Mouse (Mus musculus) mouse trophoblast stem cell (cell line): ENCODE data around the gene Wdcp.
"Not testable (repeated sequence)": the region's sequence is repeated elsewhere in the genome, so short reads cannot be mapped to it uniquely, and the experiment has no call there.

Experiments
- in situ Hi-C, 2 experiments: fragments of 300-500 bp; cut with MseI, MboI; formaldehyde crosslinking; loops; 2 replicates in 1 of 2; 3 replicates in 1 of 2; pipeline ENCODE4 v1.15.1; 2025

The Wdcp gene

GRCm38 (mm10) chr12:4842890-4843597, at the start of gene Wdcp:
Gene Wdcp (plus strand): TSS chr12:4843303.
- in situ Hi-C loops, result no loop called here

GRCm38 (mm10) chr12:4793718-4794117, 49.4 kb upstream of the Wdcp start:
- in situ Hi-C loops, result no loop called here

- in situ Hi-C loops, result not testable (repeated sequence)
Measured at GRCm38 (mm10) chr12:4797471-4797870, 45.6 kb upstream of the Wdcp start.

DNA sequence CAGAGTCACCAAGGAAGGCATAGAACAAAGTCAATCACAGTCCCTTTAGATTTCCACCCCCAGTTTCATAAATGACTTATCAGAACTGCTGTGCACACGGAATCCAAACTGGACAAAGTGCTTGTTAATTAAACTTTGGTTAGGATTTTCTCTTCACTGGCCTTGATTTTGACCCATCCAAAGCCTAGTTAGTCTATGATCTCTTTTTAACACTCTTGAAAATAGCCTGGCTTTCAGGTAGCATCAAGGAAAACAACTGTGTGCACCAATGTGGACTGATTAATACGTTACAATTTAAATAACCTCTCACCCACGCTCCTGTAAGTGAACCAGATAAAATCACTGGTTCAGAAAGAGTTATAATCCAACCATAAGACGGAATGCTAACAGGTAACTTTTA, 32.1 kb upstream of the Wdcp start:
- in situ Hi-C loops, result no loop called here

DNA sequence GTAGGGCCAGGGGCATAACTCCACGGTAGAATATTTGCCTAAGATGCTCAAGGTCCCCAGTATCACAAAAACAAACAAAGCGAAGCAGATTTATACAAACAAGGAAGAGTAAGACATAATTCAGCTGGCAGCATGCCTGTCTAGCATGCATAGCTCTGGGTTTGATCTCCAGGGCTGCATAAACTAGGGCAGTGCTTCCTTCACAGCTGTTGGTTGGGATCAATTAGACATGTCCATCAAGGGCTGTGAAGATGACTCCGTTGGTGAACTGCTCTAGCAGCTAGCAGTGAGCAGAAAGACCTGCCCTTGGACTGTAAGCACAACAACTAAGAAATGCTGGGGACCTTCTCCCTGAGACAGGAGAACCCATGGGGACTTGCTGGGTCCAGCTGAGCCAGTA, 31.4 kb upstream of the Wdcp start:
- in situ Hi-C loops, result no loop called here

DNA sequence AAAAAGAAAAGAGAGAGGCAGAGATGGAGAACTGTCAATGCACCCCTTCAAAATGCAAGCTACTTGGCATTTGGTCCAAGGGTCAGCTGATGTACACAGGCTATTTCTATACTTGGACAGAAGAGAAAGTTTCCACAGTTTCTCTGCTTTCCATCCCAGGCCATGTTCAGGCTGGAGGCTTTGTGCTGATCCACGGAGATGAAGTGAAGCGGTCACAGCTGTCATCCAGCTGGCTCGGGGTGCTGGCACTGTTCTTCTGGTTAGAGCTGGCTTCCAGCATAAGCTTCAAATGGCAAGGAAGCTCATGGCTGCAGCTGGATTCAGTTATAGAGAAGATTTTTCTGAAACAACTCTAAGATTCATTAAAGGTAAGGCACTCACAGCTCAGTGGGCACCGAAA, 29.5 kb upstream of the Wdcp start:
- in situ Hi-C loops, result no loop called here

- in situ Hi-C loops, result no loop called here
Measured at GRCm38 (mm10) chr12:4816680-4817360, 26.3 kb upstream of the Wdcp start.

DNA sequence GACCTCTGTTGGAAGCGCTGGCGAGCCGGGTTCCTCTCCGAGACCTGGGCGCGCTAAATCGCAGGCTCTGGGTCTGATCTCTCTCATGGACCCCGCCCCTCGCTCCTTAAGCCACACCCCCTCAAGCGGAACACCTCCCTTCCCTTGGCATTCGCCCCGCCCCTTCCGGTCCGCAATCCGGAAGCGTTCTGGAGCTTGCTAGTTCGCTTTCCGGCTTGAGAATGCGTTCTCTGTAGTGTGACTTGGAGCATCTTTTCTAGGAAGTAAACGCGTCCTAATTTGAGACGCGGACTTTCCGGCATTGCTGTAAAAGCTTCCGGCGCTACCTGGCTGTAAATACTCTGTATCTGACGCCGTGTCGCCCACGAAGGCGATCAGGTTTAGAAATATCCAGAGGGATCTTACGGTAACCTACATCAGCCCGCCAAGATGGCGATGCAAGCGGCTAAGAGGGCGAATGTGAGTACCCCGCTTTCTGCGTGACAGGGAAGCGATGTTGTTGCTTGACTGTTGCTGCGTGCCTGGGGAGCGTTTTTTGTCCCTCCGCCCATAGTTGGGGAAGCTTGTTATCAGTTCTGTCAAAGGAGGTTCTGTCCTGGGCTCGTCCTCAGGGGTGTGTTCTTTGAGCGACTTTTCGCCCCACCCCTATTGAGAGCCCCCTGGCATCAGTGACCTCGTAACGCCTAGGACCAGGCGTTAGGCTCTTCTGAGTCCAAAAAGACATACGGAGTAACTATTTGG, 25.6 kb upstream of the Wdcp start, which contains the start of gene Sf3b6:
Gene Sf3b6, plus strand, starts transcription at position 184 of the 741 bp plus-strand sequence.
- in situ Hi-C loops, result no loop called here

- in situ Hi-C loops, result no loop called here
Measured at GRCm38 (mm10) chr12:4827256-4827655, 15.8 kb upstream of the Wdcp start.

GRCm38 (mm10) chr12:4836959-4837358, 6.1 kb upstream of the Wdcp start:
- in situ Hi-C loops, result no loop called here

DNA sequence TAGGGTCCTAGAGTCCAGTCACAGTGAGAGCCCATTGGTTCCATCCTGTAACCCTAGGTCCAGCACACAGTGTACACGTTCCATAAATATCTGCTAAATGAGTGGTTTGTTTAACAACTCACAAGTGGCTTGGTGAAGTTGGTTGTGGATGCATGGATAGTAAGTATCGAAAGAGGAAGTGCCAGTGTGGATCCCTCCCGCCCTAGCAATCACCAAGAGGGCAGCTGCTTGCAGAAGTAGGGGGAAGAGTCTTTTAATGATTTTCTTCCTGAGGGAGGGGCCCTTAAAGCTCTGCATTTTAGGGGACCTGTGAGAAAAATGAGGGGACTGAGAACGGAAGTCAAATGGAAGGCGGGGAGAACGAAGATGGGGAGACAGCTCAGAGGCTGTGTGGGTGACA, 3.1 kb upstream of the Wdcp start:
- in situ Hi-C loops, result no loop called here

- in situ Hi-C loops, result no loop called here
Measured at GRCm38 (mm10) chr12:4840741-4841140, 2.4 kb upstream of the Wdcp start.

DNA sequence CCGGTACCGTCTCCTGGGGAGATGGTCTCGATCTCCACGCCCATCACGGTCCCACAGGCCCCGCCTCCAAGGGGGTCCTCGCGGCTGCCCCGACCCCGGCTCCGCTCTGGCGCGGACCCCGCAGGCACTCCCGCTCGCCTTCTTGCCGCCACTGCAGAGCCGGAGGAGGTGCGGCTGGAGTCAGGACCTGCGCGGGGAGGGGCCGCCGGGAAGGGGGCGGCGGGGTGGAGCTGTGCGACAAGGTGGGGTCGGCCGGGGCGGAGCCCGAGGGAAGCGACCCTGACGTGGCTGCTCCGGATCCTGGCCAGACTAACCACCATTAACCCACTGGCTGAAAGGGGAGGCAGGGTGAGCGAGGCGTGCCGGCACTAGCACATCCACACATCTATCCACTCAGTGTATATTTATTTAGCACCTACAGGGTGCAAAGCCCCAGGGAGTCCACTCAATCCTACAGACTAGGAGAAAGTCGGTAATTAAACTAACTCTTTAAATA, 1.7 kb upstream of the Wdcp start, which contains the start of gene Fkbp1b:
Gene Fkbp1b, minus strand, starts transcription at position 200 of the 496 bp plus-strand sequence.
- in situ Hi-C loops, result no loop called here

GRCm38 (mm10) chr12:4842456-4842855, 647 bp upstream of the Wdcp start:
- in situ Hi-C loops, result no loop called here

DNA sequence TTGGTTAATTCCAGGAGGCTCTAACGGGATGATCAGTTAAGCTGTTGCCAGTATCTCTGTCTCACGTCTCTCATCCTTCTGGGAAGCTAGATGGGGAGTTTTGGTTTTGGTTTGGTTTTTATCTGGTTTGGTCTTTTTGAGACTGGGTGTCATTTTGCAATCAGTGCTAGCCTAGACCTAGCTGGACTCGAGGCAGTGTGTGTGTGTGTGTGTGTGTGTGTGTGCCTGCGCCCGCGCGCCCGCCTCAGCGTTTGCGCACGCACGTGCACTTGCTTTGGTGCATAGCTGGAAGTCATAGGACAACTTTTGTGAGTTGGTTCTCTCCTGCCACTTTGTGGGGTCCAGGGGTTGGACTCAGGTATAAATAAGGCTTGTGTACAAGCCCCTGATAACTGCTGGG, 638 bp downstream of the Wdcp start:
- in situ Hi-C loops, result no loop called here

DNA sequence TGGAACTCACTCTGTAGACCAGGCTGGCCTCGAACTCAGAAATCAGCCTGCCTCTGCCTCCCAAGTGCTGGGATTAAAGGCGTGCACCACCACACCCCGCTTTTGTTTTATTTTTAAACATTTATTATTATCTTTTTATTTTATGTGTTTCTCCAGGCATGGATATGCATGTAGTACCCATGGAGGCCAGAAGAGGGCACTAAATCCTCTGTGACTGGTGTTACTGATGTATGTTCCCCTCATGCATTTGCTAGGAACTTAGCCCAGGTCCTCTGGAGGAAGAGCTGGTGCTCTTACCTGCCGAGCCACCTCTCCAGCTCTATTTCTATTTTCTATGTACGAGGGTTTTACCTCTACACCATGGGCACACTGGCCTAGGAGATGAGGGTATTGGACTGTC, 13.1 kb downstream of the Wdcp start:
- in situ Hi-C loops, result no loop called here

- in situ Hi-C loops, result no loop called here
Measured at GRCm38 (mm10) chr12:4856834-4857233, 13.7 kb downstream of the Wdcp start.

GRCm38 (mm10) chr12:4859241-4859914, 16.3 kb downstream of the Wdcp start:
- in situ Hi-C loops, result no loop called here

DNA sequence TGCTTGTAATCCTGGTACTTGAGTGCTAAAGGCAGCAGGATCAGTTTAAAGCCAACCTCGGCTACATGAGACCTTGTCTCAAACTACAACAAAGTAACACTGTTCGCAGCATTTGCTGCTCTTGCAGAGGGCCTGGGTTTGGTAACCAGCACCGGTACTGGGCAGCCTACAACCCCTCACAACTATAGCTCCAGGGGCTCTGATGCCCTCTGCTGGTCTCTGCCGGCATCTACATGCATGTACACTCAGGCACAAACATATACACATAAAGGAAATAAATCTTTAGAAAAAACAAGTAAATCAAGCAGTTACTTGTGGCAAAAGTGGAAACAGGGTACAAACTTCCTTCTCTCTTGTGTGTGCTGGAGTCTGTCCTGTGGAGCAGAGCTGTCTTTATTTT, 19.6 kb downstream of the Wdcp start:
- in situ Hi-C loops, result no loop called here

DNA sequence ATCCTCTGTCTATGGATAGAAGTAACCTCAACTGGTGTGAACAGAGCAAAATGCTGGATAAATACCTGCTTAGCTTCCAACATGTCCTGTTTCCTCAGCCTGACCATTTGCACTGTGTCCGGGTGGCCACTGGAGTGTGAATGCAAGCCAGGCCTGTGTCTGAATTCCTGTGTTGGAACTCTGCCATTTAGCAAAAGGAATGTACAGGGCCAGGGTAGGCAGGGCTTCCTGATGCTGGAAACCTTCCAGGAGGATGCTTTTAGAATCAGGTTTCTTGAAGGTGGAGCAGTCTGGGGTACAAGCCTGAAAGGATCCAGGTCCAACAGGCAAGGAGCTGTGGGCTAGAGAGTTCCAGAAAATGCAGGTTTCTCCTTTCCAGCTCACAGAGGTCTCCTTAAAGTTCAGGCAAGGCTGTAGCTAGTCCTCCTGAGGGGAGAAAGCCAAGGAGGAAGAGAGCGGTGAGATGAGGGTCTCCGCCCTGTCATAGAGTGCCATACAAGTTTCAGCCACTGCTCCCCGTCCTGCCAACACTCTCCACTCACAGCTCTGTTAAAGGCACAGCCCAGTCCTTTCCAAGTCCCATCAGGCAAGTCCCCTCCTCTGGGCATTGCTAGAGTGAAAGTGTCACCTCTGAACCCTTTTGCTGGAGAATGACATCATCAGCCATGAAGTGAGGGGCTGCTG, 20.7 kb downstream of the Wdcp start:
- in situ Hi-C loops, result no loop called here

DNA sequence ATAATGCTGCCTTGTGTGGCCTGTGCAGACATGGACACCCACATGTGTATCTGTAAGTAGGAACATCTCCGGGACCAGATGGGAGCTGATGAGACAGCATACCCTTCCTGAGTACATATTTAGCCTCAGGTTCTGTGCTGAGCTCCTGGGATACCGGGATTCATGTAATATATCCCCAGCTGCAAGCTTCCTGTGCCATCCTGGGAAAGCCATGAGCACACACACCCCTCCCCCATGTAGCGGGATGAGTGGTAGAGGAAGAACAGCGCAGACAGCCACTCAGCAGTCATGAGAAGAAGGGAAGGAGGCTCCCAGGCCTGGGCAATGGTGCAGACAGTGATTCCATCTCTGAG, 21.2 kb downstream of the Wdcp start:
- in situ Hi-C loops, result no loop called here
